Mouse (Mus musculus): ENCODE results near the gene Gpr89. TPM values are rescaled to one million over a fixed set of nuclear protein-coding genes. Genes with fewer than 3 reads are reported as not detected.

Gene Gpr89
- polyA plus RNA-seq, 1 experiment = 19.5 TPM

DNA sequence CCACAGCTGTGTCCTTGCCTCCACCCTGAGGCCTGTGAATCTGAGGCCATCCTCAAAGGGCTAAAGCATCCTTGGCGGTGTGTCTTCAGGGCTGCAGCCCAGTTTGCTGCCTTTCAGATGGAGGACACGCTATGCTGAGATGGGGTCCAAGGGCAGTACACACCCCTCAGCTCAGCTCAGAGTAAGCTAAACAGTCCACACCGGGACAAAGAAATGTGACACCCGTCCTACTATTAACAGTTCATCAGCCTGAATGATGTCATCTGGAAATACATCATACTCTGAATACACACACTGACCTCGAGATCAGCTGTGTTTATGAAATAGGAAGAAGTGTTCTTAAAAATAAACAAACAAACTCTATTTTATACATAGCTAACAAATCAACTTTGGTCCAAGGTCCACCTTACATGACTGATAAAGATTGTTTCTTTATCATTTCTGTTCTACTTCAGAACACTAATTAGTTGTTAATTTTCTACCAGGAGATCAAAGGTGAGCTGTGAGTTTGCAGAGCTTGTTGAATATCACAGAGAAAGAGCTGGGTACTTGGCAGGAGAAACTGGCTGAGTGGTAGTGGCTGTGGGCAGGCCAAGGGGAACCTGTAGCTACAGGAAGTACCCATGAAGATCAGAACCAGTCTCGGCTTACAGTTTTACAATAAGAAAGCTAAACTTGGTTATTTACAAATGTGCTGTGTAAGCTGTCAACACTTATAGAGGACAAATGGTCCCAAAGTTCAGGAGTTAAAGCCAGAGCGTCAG is 30.2 kb downstream of the Gpr89 start:
- 91% methylated on average over 7 of the region's 7 CpGs for WGBS
- H3K27me3 ChIP-seq (ENCODE audit: control insufficient read depth, insufficient read depth, low read length) = no peaks in the 10 kb centered on the region
- no peaks in the 10 kb centered on the region for H3K4me1 ChIP-seq (replicated peaks; ENCODE audit: control insufficient read depth, insufficient read depth, low read length)
- TF ChIP-seq CTCF (IDR thresholded peaks at IDR 0.05; ENCODE audit: borderline replicate concordance, control insufficient read depth, extremely low read depth, insufficient read depth, low read length, poor library complexity) (no peak), POLR2A (IDR thresholded peaks at IDR 0.05; ENCODE audit: control insufficient read depth, extremely low read depth, insufficient read depth, low read length, poor library complexity) (no peak)
- H3K36me3 ChIP-seq (ENCODE audit: control insufficient read depth, insufficient read depth, low read length) = peaks cover 39% of the 10 kb centered on the region
- DNase-seq = no peak
- H3K4me3 ChIP-seq (ENCODE audit: control insufficient read depth, insufficient read depth, low read length) = no peak overlapping the region
- no peak overlapping the region for H3K27ac ChIP-seq (ENCODE audit: control insufficient read depth, insufficient read depth, low read length)

DNA sequence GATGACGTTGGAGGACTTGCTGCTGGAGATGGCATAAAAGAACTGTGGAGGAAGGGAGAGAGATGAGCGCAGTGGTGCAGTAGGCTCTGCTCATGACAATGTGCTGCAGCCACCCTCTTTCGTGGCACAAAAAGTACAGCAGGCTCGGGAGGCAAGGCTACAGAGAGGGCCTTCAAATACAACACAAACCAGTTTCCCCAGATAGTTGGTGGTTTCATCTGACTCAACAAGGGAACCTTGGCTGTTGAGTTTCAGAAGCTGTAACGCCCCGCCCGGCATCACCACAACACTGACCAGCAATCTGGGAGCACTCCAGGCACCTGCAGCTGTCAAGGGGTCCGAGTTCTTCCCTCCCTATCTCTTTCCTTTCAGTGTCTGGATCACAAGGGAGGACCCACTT is 32.6 kb downstream of the Gpr89 start:
- H3K36me3 ChIP-seq (ENCODE audit: control insufficient read depth, insufficient read depth, low read length) = peaks cover 36% of the 10 kb centered on the region
- TF ChIP-seq POLR2A (IDR thresholded peaks at IDR 0.05; ENCODE audit: control insufficient read depth, extremely low read depth, insufficient read depth, low read length, poor library complexity) (no peak), CTCF (IDR thresholded peaks at IDR 0.05; ENCODE audit: borderline replicate concordance, control insufficient read depth, extremely low read depth, insufficient read depth, low read length, poor library complexity) (no peak)
- H3K27ac ChIP-seq (ENCODE audit: control insufficient read depth, insufficient read depth, low read length) = no peak overlapping the region
- no peak overlapping the region for H3K4me3 ChIP-seq (ENCODE audit: control insufficient read depth, insufficient read depth, low read length)
- H3K4me1 ChIP-seq (replicated peaks; ENCODE audit: control insufficient read depth, insufficient read depth, low read length) = no peaks in the 10 kb centered on the region
- no peak for DNase-seq
- H3K27me3 ChIP-seq (ENCODE audit: control insufficient read depth, insufficient read depth, low read length) = no peaks in the 10 kb centered on the region
- 96% methylated on average over 8 of the region's 8 CpGs for WGBS

DNA sequence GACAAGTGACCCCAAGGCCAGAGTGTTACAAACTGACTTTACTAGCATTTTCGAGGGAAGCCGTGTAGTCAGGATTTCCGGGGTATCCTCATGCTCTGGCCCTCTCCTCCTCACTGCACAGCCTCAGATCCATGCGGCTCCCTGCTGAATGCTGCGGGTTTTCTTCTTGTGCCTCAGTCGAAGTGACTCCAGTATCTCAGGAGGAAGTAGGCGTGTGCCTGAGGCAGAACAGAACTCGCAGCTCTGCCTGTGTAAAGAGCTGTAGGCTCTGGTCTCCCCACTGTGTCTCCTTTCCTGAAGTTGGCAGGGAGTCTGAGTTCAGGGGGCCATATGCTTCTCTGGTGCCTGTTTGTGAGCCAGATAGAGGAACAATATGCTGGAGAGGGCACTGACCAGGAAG is 34.1 kb downstream of the Gpr89 start:
- Histone ChIP-seq H3K36me3 (ENCODE audit: control insufficient read depth, insufficient read depth, low read length) (peaks cover 36% of the 10 kb centered on the region), H3K4me3 (ENCODE audit: control insufficient read depth, insufficient read depth, low read length) (no peak overlapping the region), H3K27ac (ENCODE audit: control insufficient read depth, insufficient read depth, low read length) (no peak overlapping the region), H3K27me3 (ENCODE audit: control insufficient read depth, insufficient read depth, low read length) (no peaks in the 10 kb centered on the region), H3K4me1 (replicated peaks; ENCODE audit: control insufficient read depth, insufficient read depth, low read length) (no peaks in the 10 kb centered on the region)
- no peak for DNase-seq
- WGBS = 90% methylated on average over 8 of the region's 8 CpGs
- TF ChIP-seq CTCF (IDR thresholded peaks at IDR 0.05; ENCODE audit: borderline replicate concordance, control insufficient read depth, extremely low read depth, insufficient read depth, low read length, poor library complexity) (no peak), POLR2A (IDR thresholded peaks at IDR 0.05; ENCODE audit: control insufficient read depth, extremely low read depth, insufficient read depth, low read length, poor library complexity) (no peak)

DNA sequence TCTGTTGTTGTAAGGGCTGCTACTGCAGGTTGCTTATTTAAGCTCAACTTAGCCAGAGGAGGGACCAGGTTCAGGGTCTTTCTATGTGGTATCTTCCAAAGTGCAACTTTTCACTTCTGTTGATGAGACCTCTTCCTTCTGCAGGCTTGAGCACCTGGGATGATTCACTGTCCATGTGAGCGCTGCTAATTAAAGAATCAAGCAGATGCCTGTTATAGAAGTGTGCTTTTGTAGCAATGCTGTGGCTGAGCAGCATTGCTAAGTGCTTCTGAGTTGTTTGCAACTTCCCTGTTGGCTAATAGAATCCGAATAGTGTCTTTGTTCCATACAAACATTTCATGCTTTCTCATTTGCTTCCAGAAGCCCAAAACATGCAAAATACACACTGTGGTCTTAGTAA is 34.9 kb downstream of the Gpr89 start:
- H3K27ac ChIP-seq (ENCODE audit: control insufficient read depth, insufficient read depth, low read length) = no peak overlapping the region
- TF ChIP-seq POLR2A (IDR thresholded peaks at IDR 0.05; ENCODE audit: control insufficient read depth, extremely low read depth, insufficient read depth, low read length, poor library complexity) = no peak
- TF ChIP-seq CTCF (IDR thresholded peaks at IDR 0.05; ENCODE audit: borderline replicate concordance, control insufficient read depth, extremely low read depth, insufficient read depth, low read length, poor library complexity) = no peak
- no peak overlapping the region for H3K4me3 ChIP-seq (ENCODE audit: control insufficient read depth, insufficient read depth, low read length)
- peaks cover 33% of the 10 kb centered on the region for H3K36me3 ChIP-seq (ENCODE audit: control insufficient read depth, insufficient read depth, low read length)
- H3K27me3 ChIP-seq (ENCODE audit: control insufficient read depth, insufficient read depth, low read length) = no peaks in the 10 kb centered on the region
- no peaks in the 10 kb centered on the region for H3K4me1 ChIP-seq (replicated peaks; ENCODE audit: control insufficient read depth, insufficient read depth, low read length)
- no peak for DNase-seq
- WGBS = 95% methylated on average over 2 of the region's 2 CpGs

DNA sequence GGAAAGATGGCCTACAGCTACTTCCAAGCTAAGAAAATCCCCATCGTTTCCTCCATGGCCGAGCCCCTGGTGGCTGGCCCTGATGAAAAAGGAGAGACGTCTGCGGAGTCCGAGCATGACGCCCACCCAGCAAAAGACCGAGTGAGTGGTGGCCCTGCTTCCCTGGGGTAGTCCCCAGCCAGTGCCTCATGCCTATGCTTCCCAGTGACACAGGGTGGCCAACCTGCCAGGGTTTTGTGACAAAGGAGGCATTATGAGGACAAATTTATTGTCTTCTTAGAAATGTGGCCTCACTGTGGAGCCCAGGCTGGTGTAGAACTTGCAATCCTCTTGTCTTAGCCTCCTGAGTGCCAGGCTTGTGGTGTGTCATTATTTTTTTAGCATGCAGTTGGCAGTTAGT is 36.1 kb downstream of the Gpr89 start:
- H3K4me1 ChIP-seq (replicated peaks; ENCODE audit: control insufficient read depth, insufficient read depth, low read length) = no peaks in the 10 kb centered on the region
- no peaks in the 10 kb centered on the region for H3K27me3 ChIP-seq (ENCODE audit: control insufficient read depth, insufficient read depth, low read length)
- H3K36me3 ChIP-seq (ENCODE audit: control insufficient read depth, insufficient read depth, low read length) = peaks cover 28% of the 10 kb centered on the region
- no peak overlapping the region for H3K4me3 ChIP-seq (ENCODE audit: control insufficient read depth, insufficient read depth, low read length)
- WGBS = 98% methylated on average over 7 of the region's 7 CpGs
- H3K27ac ChIP-seq (ENCODE audit: control insufficient read depth, insufficient read depth, low read length) = no peak overlapping the region
- TF ChIP-seq CTCF (IDR thresholded peaks at IDR 0.05; ENCODE audit: borderline replicate concordance, control insufficient read depth, extremely low read depth, insufficient read depth, low read length, poor library complexity) (no peak), POLR2A (IDR thresholded peaks at IDR 0.05; ENCODE audit: control insufficient read depth, extremely low read depth, insufficient read depth, low read length, poor library complexity) (no peak)
- DNase-seq = no peak

DNA sequence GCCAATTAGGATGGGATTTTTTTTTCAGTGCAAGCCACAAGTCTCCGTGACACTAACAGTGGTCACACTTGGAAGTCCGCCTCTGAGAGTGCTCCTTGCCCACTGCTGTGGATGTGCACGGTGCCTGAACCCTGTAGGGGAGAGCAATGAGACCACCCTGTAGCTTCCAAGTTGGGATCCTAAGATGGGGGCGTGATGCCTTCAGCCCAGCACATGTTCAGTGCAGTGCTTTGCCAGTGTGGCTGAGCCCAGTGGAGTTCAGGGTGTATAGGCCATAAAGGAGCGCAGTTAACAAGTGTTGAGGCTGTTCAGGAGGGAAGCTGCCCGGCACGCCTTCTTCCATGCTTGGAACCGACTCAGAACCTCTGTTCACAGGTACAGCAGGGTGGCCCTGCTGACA is 36.6 kb downstream of the Gpr89 start:
- H3K27me3 ChIP-seq (ENCODE audit: control insufficient read depth, insufficient read depth, low read length) = no peaks in the 10 kb centered on the region
- 98% methylated on average over 8 of the region's 8 CpGs for WGBS
- H3K36me3 ChIP-seq (ENCODE audit: control insufficient read depth, insufficient read depth, low read length) = peaks cover 28% of the 10 kb centered on the region
- no peak for DNase-seq
- H3K4me3 ChIP-seq (ENCODE audit: control insufficient read depth, insufficient read depth, low read length) = no peak overlapping the region
- H3K27ac ChIP-seq (ENCODE audit: control insufficient read depth, insufficient read depth, low read length) = no peak overlapping the region
- no peaks in the 10 kb centered on the region for H3K4me1 ChIP-seq (replicated peaks; ENCODE audit: control insufficient read depth, insufficient read depth, low read length)
- TF ChIP-seq POLR2A (IDR thresholded peaks at IDR 0.05; ENCODE audit: control insufficient read depth, extremely low read depth, insufficient read depth, low read length, poor library complexity) (no peak), CTCF (IDR thresholded peaks at IDR 0.05; ENCODE audit: borderline replicate concordance, control insufficient read depth, extremely low read depth, insufficient read depth, low read length, poor library complexity) (no peak)

All from thymus, adult 2 months (tissue).